Mouse (Mus musculus): ENCODE measurements at regions not wholly inside any gene's neighbourhood (a gene's known extent, or its start where the extent isn't known, plus 50 kb on each side); places are given as distances from the start of the nearest gene placed in this dataset.

- TF ChIP-seq CTCF (IDR thresholded peaks at IDR 0.05; ENCODE audit: borderline replicate concordance, control insufficient read depth, extremely low read depth, insufficient read depth, low read length, poor library complexity), result no peak
- no peak for TF ChIP-seq POLR2A (IDR thresholded peaks at IDR 0.05; ENCODE audit: control insufficient read depth, extremely low read depth, insufficient read depth, low read length, poor library complexity)
These were observed 51.9 kb upstream of the Sesn3 start for GRCm38 (mm10) chr9:14222936-14223335.

All from thymus, adult 2 months (tissue).